In the genomic region with DNA sequence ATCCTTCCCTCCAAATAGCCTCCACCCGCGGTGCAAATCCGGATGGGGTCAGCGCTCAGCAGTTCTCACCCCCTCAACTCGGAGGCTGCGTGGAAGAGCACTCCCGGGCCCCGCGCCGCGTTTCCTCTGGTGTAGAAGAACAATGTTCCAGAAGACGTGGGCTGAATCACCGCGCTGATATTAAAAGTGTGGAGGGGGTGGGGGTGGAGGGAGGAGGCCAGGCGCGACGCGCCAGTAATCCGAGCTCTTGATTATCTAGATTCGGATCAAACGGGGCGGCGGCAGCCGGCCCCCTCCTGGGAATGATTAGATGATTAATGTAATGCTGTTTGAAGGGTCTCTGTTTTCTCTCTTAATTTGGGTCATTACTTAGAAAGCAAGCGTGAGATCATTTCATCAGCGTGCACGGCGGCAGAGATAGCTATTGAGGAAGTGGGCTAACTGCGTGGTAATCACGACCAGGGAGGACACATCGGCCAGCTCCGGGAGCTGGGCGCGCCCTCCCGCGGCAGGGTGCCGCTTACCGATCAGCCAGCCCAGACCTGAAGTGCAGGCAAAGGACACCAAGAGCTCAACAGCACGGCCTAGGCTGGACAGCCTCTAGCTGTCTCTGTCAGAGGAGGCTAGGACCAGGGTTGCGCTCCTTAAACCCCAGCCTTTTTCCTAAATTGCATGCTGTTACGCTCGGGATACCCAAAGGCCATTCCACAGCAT, we compare ENCODE assay signal across 8 mouse cellular contexts. TPM values are rescaled to one million over a fixed set of nuclear protein-coding genes. Genes with fewer than 3 reads are reported as not detected.
DNase-seq lines count a peak whose midpoint lies in the region; ATAC-seq and TF ChIP-seq lines count a peak whose summit lies in the region.

No protein-coding gene starts in this region.

- no peak overlapping the region for H3K27ac ChIP-seq in heart, embryonic 14.5 days (replicated peaks in 1 of 2; ENCODE audit: control insufficient read depth in 1 of 2, insufficient read depth in 1 of 2, low read depth in 2 of 2, low read length in 2 of 2)
- H3K27ac ChIP-seq in forebrain, embryonic 11.5 days (ENCODE audit: low read depth, low read length) = peak overlapping the region; percentile 97
- H3K27ac ChIP-seq in thymus, adult 2 months (ENCODE audit: control insufficient read depth, insufficient read depth, low read length) = no peak overlapping the region

- no peak for ATAC-seq in heart, embryonic 14.5 days (ENCODE audit: insufficient number of reproducible peaks, insufficient read depth, low FRiP score, low read depth)
- ATAC-seq in forebrain, embryonic 11.5 days (replicated peaks; ENCODE audit: low FRiP score) = peak; percentile 13
- ATAC-seq in megakaryocyte, adult 5-6 weeks (ENCODE audit: poor library complexity, severe bottlenecking) = peak; percentile 45; the same call in 1 of the 2 replicates

- under 1% methylated on average over 42 of the region's 42 CpGs for WGBS in heart, embryonic 14.5 days
- under 1% methylated on average over 42 of the region's 42 CpGs for WGBS in forebrain, embryonic 11.5 days
- 3% methylated on average over 42 of the region's 42 CpGs for WGBS in thymus, adult 2 months

- TF ChIP-seq POLR2A in thymus, adult 2 months (IDR thresholded peaks at IDR 0.05; ENCODE audit: control insufficient read depth, extremely low read depth, insufficient read depth, low read length, poor library complexity) = no peak

- no peak for TF ChIP-seq CTCF in thymus, adult 2 months (IDR thresholded peaks at IDR 0.05; ENCODE audit: borderline replicate concordance, control insufficient read depth, extremely low read depth, insufficient read depth, low read length, poor library complexity)

- peaks cover 97% of the 10 kb centered on the region for H3K27me3 ChIP-seq in heart, embryonic 14.5 days (ENCODE audit: control insufficient read depth, insufficient read depth, low read length)
- peaks cover 50% of the 10 kb centered on the region for H3K27me3 ChIP-seq in forebrain, embryonic 11.5 days (ENCODE audit: control insufficient read depth, insufficient read depth, low read length)
- H3K27me3 ChIP-seq in thymus, adult 2 months (ENCODE audit: control insufficient read depth, insufficient read depth, low read length) = peaks cover 10% of the 10 kb centered on the region; the same call in 1 of the 2 replicates

- H3K9me3 ChIP-seq in heart, embryonic 14.5 days (ENCODE audit: control insufficient read depth, low read length) = no peaks in the 10 kb centered on the region
- no peaks in the 10 kb centered on the region for H3K9me3 ChIP-seq in forebrain, embryonic 11.5 days (ENCODE audit: control insufficient read depth, low read length)

- H3K4me1 ChIP-seq in heart, embryonic 14.5 days (ENCODE audit: control insufficient read depth in 2 of 2, insufficient read depth in 2 of 2, low read length in 2 of 2) = peaks cover 2 to 15% of the 10 kb centered on the region in 2 experiments; a peak in 3 of 4 replicates
- H3K4me1 ChIP-seq in forebrain, embryonic 11.5 days (replicated peaks; ENCODE audit: control insufficient read depth, insufficient read depth, low read length) = peaks cover 27% of the 10 kb centered on the region; the same call in 1 of the 2 replicates
- no peaks in the 10 kb centered on the region for H3K4me1 ChIP-seq in thymus, adult 2 months (replicated peaks; ENCODE audit: control insufficient read depth, insufficient read depth, low read length)

- DNase-seq in heart, adult 8-10 months (ENCODE audit: low spot score) = no peak
- DNase-seq in Muller cell, postnatal 12 days (ENCODE audit: inconsistent ontology term) = peak; percentile 58
- DNase-seq in forebrain, embryonic 11.5 days (ENCODE audit: low spot score) = peak; percentile 85
- DNase-seq in thymus, adult 2 months = no peak
- no peak for DNase-seq in gastrocnemius, postnatal 4 days (ENCODE audit: low spot score in 2 of 2)
- no peak for DNase-seq in left cerebral cortex, postnatal 4 days

- intact Hi-C loops in left cerebral cortex, postnatal 4 days (cut with DNase I) = loop anchor here (5.0 to 10.0 kb wide), 2 partner anchors 39 to 174 kb away; no protein-coding TSS in a partner anchor

- H3K4me2 ChIP-seq in heart, embryonic 14.5 days (ENCODE audit: low read length) = peak overlapping the region; percentile 34
- H3K4me2 ChIP-seq in forebrain, embryonic 11.5 days (ENCODE audit: low read depth, low read length, severe bottlenecking) = peak overlapping the region; percentile 60

- no peak overlapping the region for H3K9ac ChIP-seq in heart, embryonic 14.5 days (ENCODE audit: low read length)
- peak overlapping the region; percentile 91 for H3K9ac ChIP-seq in forebrain, embryonic 11.5 days (ENCODE audit: low read length)

- H3K4me3 ChIP-seq in heart, embryonic 14.5 days (ENCODE audit: control insufficient read depth in 1 of 2, insufficient read depth in 1 of 2, low read depth in 1 of 2, low read length in 2 of 2) = peak overlapping the region in 1 of 2 experiments; percentile 21; a peak in 2 of 4 replicates
- peak overlapping the region; percentile 60 for H3K4me3 ChIP-seq in forebrain, embryonic 11.5 days (ENCODE audit: low read depth, low read length)
- no peak overlapping the region for H3K4me3 ChIP-seq in thymus, adult 2 months (ENCODE audit: control insufficient read depth, insufficient read depth, low read length)

- no peaks in the 10 kb centered on the region for H3K36me3 ChIP-seq in heart, embryonic 14.5 days (ENCODE audit: control insufficient read depth, insufficient read depth, low read length)
- H3K36me3 ChIP-seq in forebrain, embryonic 11.5 days (ENCODE audit: control insufficient read depth, insufficient read depth, low read length) = no peaks in the 10 kb centered on the region
- H3K36me3 ChIP-seq in thymus, adult 2 months (ENCODE audit: control insufficient read depth, insufficient read depth, low read length) = no peaks in the 10 kb centered on the region

RNA-seq across cellular contexts. Expression of gene Fezf2, which starts 6.8 kb away (rescaled TPM):
- not detected in 2 replicates for polyA plus RNA-seq in heart, embryonic 14.5 days (2014; fragmentation: Nextera tagmentation; extraction: Ambion mirVana)
- not detected for total RNA-seq in heart, adult 8-10 months (2022)
- 47.5 and 51.5 TPM in 2 replicates for polyA plus RNA-seq in forebrain, embryonic 11.5 days (2014; fragmentation: Nextera tagmentation; extraction: Ambion mirVana)
- not detected in 2 replicates for total RNA-seq in megakaryocyte, adult 5-6 weeks (2015)
- total RNA-seq in megakaryocyte, adult 5-6 weeks (2017) = not detected in 2 replicates
- 21.6 and 23.6 TPM in 2 replicates for polyA plus RNA-seq in thymus, adult 2 months (2012; rRNA removed)
- not detected for total RNA-seq in gastrocnemius, postnatal 4 days (2021)
- 10 to 100 TPM; 53.3 to 54.3 TPM for total RNA-seq in left cerebral cortex, postnatal 4 days (2021)

RNA-seq across cellular contexts. Expression of gene 3830406C13Rik, which starts 57.3 kb away (rescaled TPM):
- polyA plus RNA-seq in heart, embryonic 14.5 days (2014; fragmentation: Nextera tagmentation; extraction: Ambion mirVana) = 32.2 and 32.3 TPM in 2 replicates
- total RNA-seq in heart, adult 8-10 months (2022) = 10 to 100 TPM; 18.2 to 24.6 (median 21.4) TPM
- 30.0 and 35.2 TPM in 2 replicates for polyA plus RNA-seq in forebrain, embryonic 11.5 days (2014; fragmentation: Nextera tagmentation; extraction: Ambion mirVana)
- 23.1 and 35.3 TPM in 2 replicates for total RNA-seq in megakaryocyte, adult 5-6 weeks (2015)
- 23.3 and 35.7 TPM in 2 replicates for total RNA-seq in megakaryocyte, adult 5-6 weeks (2017)
- 4.4 and 5.5 TPM in 2 replicates for polyA plus RNA-seq in thymus, adult 2 months (2012; rRNA removed)
- 10 to 100 TPM; 17.1 to 20.1 TPM for total RNA-seq in gastrocnemius, postnatal 4 days (2021)
- total RNA-seq in left cerebral cortex, postnatal 4 days (2021) = 10 to 100 TPM; 29.4 to 30.6 TPM

RNA-seq across cellular contexts. Expression of gene Gm49355, which starts 57.5 kb away (rescaled TPM):
- polyA plus RNA-seq in heart, embryonic 14.5 days (2014; fragmentation: Nextera tagmentation; extraction: Ambion mirVana) = 0.19 and 0.36 TPM in 2 replicates
- under 1 TPM in 3 of 4 experiments, not detected in 1; 0.09 to 0.16 (median 0.11) TPM for total RNA-seq in heart, adult 8-10 months (2022)
- 0.23 TPM in 1 of 2 replicates, not detected in the other for polyA plus RNA-seq in forebrain, embryonic 11.5 days (2014; fragmentation: Nextera tagmentation; extraction: Ambion mirVana)
- total RNA-seq in megakaryocyte, adult 5-6 weeks (2015) = 0.07 TPM in 1 of 2 replicates, not detected in the other
- total RNA-seq in megakaryocyte, adult 5-6 weeks (2017) = 0.12 TPM in 1 of 2 replicates, not detected in the other
- 0.03 TPM in 1 of 2 replicates, not detected in the other for polyA plus RNA-seq in thymus, adult 2 months (2012; rRNA removed)
- total RNA-seq in gastrocnemius, postnatal 4 days (2021) = under 1 TPM in 1 of 2 experiments, not detected in 1; 0.10 TPM
- total RNA-seq in left cerebral cortex, postnatal 4 days (2021) = not detected

Comparison
In these comparisons a context has a peak if more than half of its experiments do, and no peak if none do; other contexts are left out.
1. DNase-seq: peak in Muller cell, postnatal 12 days (single experiment) and forebrain, embryonic 11.5 days (single experiment); none in heart, adult 8-10 months (single experiment), thymus, adult 2 months (single experiment), gastrocnemius, postnatal 4 days (0 of 2) and left cerebral cortex, postnatal 4 days (single experiment).
2. RNA of gene Fezf2, which starts 6.8 kb away (total RNA-seq): 53.3 to 54.3 TPM in left cerebral cortex, postnatal 4 days; not detected in heart, adult 8-10 months, not detected in megakaryocyte, adult 5-6 weeks and not detected in gastrocnemius, postnatal 4 days; every median in the first group is over 10 times any median in the second.